Mouse (Mus musculus) small intestine, adult 2 months (tissue): ENCODE measurements at regions not wholly inside any gene's neighbourhood (a gene's known extent, or its start where the extent isn't known, plus 50 kb on each side); places are given as distances from the start of the nearest gene placed in this dataset.

Experiments used
- CTCF ChIP-seq: fragments of 200-500 bp; IDR thresholded peaks from 2 replicates; pipeline ENCODE4 v1.5.1; 2012; ENCODE audit warnings: low read depth, mild to moderate bottlenecking, control low read depth, inconsistent platforms, low read length, moderate library complexity, mixed read lengths; ENCODE audit not compliant: insufficient replicate concordance, insufficient read length; ENCODE audit errors: extremely low read depth
- POLR2A ChIP-seq: fragments of 200-500 bp; IDR thresholded peaks from 2 replicates; pipeline ENCODE4 v1.6.1; 2012; ENCODE audit warnings: low read depth, mild to moderate bottlenecking, control low read depth, inconsistent platforms, low read length, moderate library complexity

GRCm38 (mm10) chr12:9997571-9997970 lies 372.2 kb upstream of the Nt5c1b start:
- TF ChIP-seq POLR2A (no peak), CTCF (no peak)
